Mouse (Mus musculus): ENCODE results near the gene Lrrc27.

GRCm38 (mm10) chr7:139252566-139252965 lies 39.8 kb downstream of the Lrrc27 start:
- TF ChIP-seq CTCF (IDR thresholded peaks at IDR 0.05 in 2 of 3, conservative IDR thresholded peaks at IDR 0.05 in 1 of 3; ENCODE audit: control insufficient read depth in 1 of 3, insufficient read depth in 1 of 3, low read depth in 2 of 3, low read length in 3 of 3, poor library complexity in 1 of 3, severe bottlenecking in 1 of 3) = no peak
- no peak for TF ChIP-seq TCF12 (IDR thresholded peaks at IDR 0.05; ENCODE audit: low read depth, low read length)
- no peak for TF ChIP-seq POLR2A (IDR thresholded peaks at IDR 0.05; ENCODE audit: control insufficient read depth in 1 of 2, insufficient read depth in 1 of 2, low read depth in 1 of 2, low read length in 2 of 2, poor library complexity in 1 of 2)

Data from MEL (cell line).